Mouse (Mus musculus) CH12.LX (cell line): ENCODE measurements around the gene Car11. TPM values are rescaled to one million over a fixed set of nuclear protein-coding genes. Genes with fewer than 3 reads are reported as not detected.

ENCODE experiments used
- DNase-seq: peaks from one replicate; pipeline ENCODE4 v3.0.0-alpha.2; 2013; ENCODE audit errors: extremely low read depth
- H3K27ac ChIP-seq: 2 replicates; pipeline ENCODE4 v1.5.1; 2012; ENCODE audit warnings: low read depth, mild to moderate bottlenecking, control low read depth, moderate library complexity; ENCODE audit not compliant: insufficient read depth
- H3K27me3 ChIP-seq: replicated peaks from 2 replicates; pipeline ENCODE3; 2012; ENCODE audit warnings: inconsistent platforms
- H3K36me3 ChIP-seq, 2 experiments: replicated peaks in 1 of 2; 2 replicates each; pipeline versions ENCODE3 to v1.6.1; 2012; ENCODE audit warnings: inconsistent platforms in 1 of 2, low read length in 1 of 2, mild to moderate bottlenecking in 1 of 2, mixed read lengths in 1 of 2, moderate library complexity in 1 of 2; ENCODE audit not compliant: control insufficient read depth in 1 of 2, insufficient read depth in 1 of 2
- H3K4me1 ChIP-seq, 2 experiments: 2 replicates each; pipeline ENCODE4 v1.6.1; 2012; ENCODE audit warnings: inconsistent platforms in 1 of 2, moderate library complexity in 1 of 2; ENCODE audit not compliant: insufficient read depth in 2 of 2, control insufficient read depth in 1 of 2
- H3K4me2 ChIP-seq: 2 replicates; pipeline ENCODE4 v1.6.1; 2012; ENCODE audit warnings: low read depth, mild to moderate bottlenecking, control low read depth; ENCODE audit not compliant: poor library complexity, insufficient read depth, severe bottlenecking
- H3K4me3 ChIP-seq, 3 experiments: fragments of 150-350 bp in 1 of 3; sonication (generic) in 1 of 3; replicated peaks in 1 of 3; 2 replicates each; pipeline versions ENCODE3 to v1.5.1; 2011 to 2012; ENCODE audit warnings: low read depth in 2 of 3, low read length in 2 of 3, mild to moderate bottlenecking in 2 of 3, moderate library complexity in 2 of 3, control low read depth in 1 of 3, improper control_type of control experiment in 1 of 3, inconsistent platforms in 1 of 3, mixed read lengths in 1 of 3; ENCODE audit not compliant: poor library complexity in 1 of 3
- H3K79me2 ChIP-seq: replicated peaks from 2 replicates; pipeline ENCODE4 v1.6.1; 2012; ENCODE audit warnings: mild to moderate bottlenecking, moderate library complexity; ENCODE audit not compliant: control insufficient read depth, poor library complexity, insufficient read depth, severe bottlenecking; ENCODE audit errors: extremely low read depth
- H3K9ac ChIP-seq: 2 replicates; pipeline ENCODE4 v1.6.1; 2012; ENCODE audit warnings: low read depth, mild to moderate bottlenecking, control low read depth, moderate library complexity; ENCODE audit not compliant: insufficient read depth
- H3K9me3 ChIP-seq: replicated peaks from 2 replicates; pipeline ENCODE3; 2012; ENCODE audit warnings: low read length, inconsistent platforms, mixed read lengths
- CHD2 ChIP-seq: IDR thresholded peaks from 2 replicates; pipeline ENCODE4 v1.6.1; 2011; ENCODE audit warnings: low read length, improper control_type of control experiment
- CTCF ChIP-seq, 2 experiments: IDR thresholded peaks in 1 of 2; conservative IDR thresholded peaks in 1 of 2; 2 replicates each; pipeline ENCODE4 v1.5.1; 2011 to 2012; ENCODE audit warnings: low read depth in 2 of 2, low read length in 2 of 2, improper control_type of control experiment in 1 of 2, inconsistent platforms in 1 of 2, mild to moderate bottlenecking in 1 of 2, moderate library complexity in 1 of 2
- GABPA ChIP-seq: IDR thresholded peaks from 2 replicates; pipeline ENCODE4 v1.6.1; 2012; ENCODE audit warnings: low read depth, low read length, improper control_type of control experiment, inconsistent platforms; ENCODE audit not compliant: insufficient replicate concordance
- JUN ChIP-seq: IDR thresholded peaks from 2 replicates; pipeline ENCODE4 v1.6.1; 2011; ENCODE audit warnings: low read depth, mild to moderate bottlenecking, low read length, improper control_type of control experiment, moderate library complexity; ENCODE audit not compliant: insufficient read depth
- JUND ChIP-seq: conservative IDR thresholded peaks from 2 replicates; pipeline ENCODE4 v1.6.1; 2011; ENCODE audit warnings: low read depth, low read length, improper control_type of control experiment
- KAT2A ChIP-seq: IDR thresholded peaks from 2 replicates; pipeline ENCODE4 v1.6.1; 2012; ENCODE audit warnings: low read length, improper control_type of control experiment, inconsistent platforms; ENCODE audit not compliant: insufficient replicate concordance
- NELFE ChIP-seq: IDR thresholded peaks from 2 replicates; pipeline ENCODE4 v1.6.1; 2011; ENCODE audit warnings: low read depth, low read length, improper control_type of control experiment
- POLR2AphosphoS2 ChIP-seq: IDR thresholded peaks from 2 replicates; pipeline ENCODE4 v1.6.1; 2011; ENCODE audit warnings: low read depth, low read length, improper control_type of control experiment
- SIN3A ChIP-seq: IDR thresholded peaks from 2 replicates; pipeline ENCODE4 v1.6.1; 2012; ENCODE audit warnings: low read length, improper control_type of control experiment, inconsistent platforms
- USF2 ChIP-seq: conservative IDR thresholded peaks from 2 replicates; pipeline ENCODE4 v1.6.1; 2011; ENCODE audit warnings: low read depth, low read length, improper control_type of control experiment
- dilution Hi-C: fragments of 300-500 bp; cut with MboI; formaldehyde crosslinking; loops from 2 replicates; pipeline ENCODE4 v1.14.3; 2020; ENCODE audit warnings: low sequenced_read_pairs; ENCODE audit not compliant: extremely low pct_unique_long_range_greater_than_20kb, extremely low pct_ligation_motif_present
- in situ Hi-C: fragments of 300-500 bp; cut with MboI; formaldehyde crosslinking; loops from 3 replicates; pipeline ENCODE4 v1.14.3; 2019; ENCODE audit warnings: low sequenced_read_pairs, low pct_ligation_motif_present, low pct_unique_long_range_greater_than_20kb, mixed read lengths
- polyA plus RNA-seq: library from polyadenylated mRNA; unstranded; fragments of >175 nt; gene quantifications from 2 replicates; pipeline ENCODE4 v1.2.1, GENCODE M21; 2012; ENCODE audit warnings: low read depth; ENCODE audit not compliant: insufficient read length
- total RNA-seq, 2 experiments: library from RNA; depleted of rRNA; stranded (reverse); fragments of 300-350 nt in 1 of 2; fragments of >200 nt in 1 of 2; gene quantifications; 2 replicates each; pipeline ENCODE4 v1.2.3; 2012 to 2014

Car11 gene
- total and polyA plus RNA-seq, 3 experiments, result not detected

DNA sequence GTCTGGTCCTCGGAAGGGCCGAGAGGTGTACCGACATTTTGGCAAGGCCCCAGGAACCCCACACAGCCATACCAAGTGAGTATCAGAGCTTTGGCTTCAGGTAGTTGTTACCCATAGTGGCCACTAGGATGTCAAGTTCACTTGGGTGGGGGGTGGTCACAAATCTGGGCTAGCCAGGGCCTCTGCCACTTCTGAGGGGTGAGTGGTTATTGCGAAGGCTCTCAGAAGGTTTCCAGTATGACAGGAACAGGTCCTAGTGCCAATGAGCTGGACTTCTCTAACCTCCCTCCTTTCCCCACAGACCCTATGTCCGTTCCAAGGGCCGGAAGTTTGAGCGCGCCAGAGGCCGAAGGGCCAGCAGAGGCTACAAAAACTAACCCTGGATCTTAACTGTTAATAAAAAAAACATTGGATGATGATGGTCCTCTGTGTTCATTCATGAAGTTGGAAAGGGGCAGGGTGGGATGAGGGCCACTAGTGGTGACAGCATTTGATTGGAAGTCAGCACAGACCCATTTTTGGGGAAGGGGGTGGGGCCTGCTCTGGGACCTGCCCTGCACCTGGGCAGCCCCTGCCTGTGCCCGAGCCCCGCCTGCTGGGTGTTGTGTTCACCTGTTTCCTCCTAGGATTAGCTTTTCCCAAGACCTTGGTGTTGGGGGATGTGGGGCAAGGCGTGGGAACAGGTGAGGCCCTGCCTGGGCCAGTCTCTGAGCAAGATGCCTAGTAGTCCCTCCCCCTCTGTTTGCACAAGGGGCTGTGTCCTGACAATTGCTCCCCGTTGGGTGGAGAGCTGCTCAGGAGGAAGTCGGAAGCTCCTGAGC is 21.0 kb downstream of the Car11 start, which contains the start of gene Fam83e:
Fam83e (plus strand) TSS at position 800 of the 821 bp plus-strand sequence.
- Histone ChIP-seq H3K79me2 (peaks cover 35% of the 10 kb centered on the region), H3K4me1 (peaks cover 7 to 32% of the 10 kb centered on the region in 2 experiments; a peak in 3 of 4 replicates), H3K4me3 (peak within 1 kb of the TSS in 1 of 3 experiments; percentile 100), H3K9me3 (no peaks in the 10 kb centered on the region), H3K27ac (0 out of 2 replicates have a peak within 1 kb of the TSS, but pooled peaks have one; percentile 4), H3K9ac (0 out of 2 replicates have a peak within 1 kb of the TSS, but pooled peaks have one; percentile 98), H3K36me3 (peaks cover 65 to 76% of the 10 kb centered on the region in 2 experiments), H3K4me2 (peak within 1 kb of the TSS; percentile 39; the same call in 1 of the 2 replicates), H3K27me3 (no peaks in the 10 kb centered on the region)
- TF ChIP-seq JUN (no peak), CTCF (conservative IDR thresholded peaks at IDR 0.05 in 1 of 2, IDR thresholded peaks at IDR 0.05 in 1 of 2; ENCODE audit: low read depth in 2 of 2, low read length in 2 of 2) (peak in 1 of 2 experiments; percentile 26; a peak in 2 of 4 replicates), NELFE (0 out of 2 replicates have a peak, but pooled peaks have one; percentile 16)
- no peak for DNase-seq
- dilution Hi-C loops, result no loop called here
- in situ Hi-C loops, result no loop called here

DNA sequence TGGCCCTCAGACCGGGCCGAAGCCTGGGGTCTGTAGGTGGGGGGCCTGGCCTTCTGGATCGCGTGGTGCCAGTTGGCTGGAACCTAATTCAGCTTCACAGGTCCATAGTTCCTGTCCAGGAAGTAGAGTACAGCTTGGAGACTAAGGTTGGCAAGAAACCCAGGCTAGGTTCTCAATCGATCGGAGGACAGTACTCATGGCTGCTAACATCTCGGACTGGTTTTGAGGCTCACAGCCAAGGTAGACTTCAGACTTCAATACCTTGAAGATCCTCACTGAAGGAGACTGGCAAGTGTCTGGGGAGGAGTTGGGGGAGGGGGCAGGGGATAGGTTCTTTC is 21.6 kb downstream of the Car11 start:
- TF ChIP-seq POLR2AphosphoS2, result peak; percentile 80
- no peak for TF ChIP-seq KAT2A
- no peak overlapping the region for H3K4me2 ChIP-seq
- H3K36me3 ChIP-seq, result peaks cover 70 to 79% of the 10 kb centered on the region in 2 experiments
- dilution Hi-C loops (no loop called here), in situ Hi-C loops (no loop called here)
- peaks cover 7 to 26% of the 10 kb centered on the region in 2 experiments; a peak in 3 of 4 replicates for H3K4me1 ChIP-seq
- H3K9me3 ChIP-seq, result no peaks in the 10 kb centered on the region
- H3K79me2 ChIP-seq, result peaks cover 31% of the 10 kb centered on the region
- H3K27me3 ChIP-seq, result no peaks in the 10 kb centered on the region
- no peak overlapping the region for H3K9ac ChIP-seq
- no peak for DNase-seq
- H3K4me3 ChIP-seq, result no peak overlapping the region
- H3K27ac ChIP-seq, result no peak overlapping the region

DNA sequence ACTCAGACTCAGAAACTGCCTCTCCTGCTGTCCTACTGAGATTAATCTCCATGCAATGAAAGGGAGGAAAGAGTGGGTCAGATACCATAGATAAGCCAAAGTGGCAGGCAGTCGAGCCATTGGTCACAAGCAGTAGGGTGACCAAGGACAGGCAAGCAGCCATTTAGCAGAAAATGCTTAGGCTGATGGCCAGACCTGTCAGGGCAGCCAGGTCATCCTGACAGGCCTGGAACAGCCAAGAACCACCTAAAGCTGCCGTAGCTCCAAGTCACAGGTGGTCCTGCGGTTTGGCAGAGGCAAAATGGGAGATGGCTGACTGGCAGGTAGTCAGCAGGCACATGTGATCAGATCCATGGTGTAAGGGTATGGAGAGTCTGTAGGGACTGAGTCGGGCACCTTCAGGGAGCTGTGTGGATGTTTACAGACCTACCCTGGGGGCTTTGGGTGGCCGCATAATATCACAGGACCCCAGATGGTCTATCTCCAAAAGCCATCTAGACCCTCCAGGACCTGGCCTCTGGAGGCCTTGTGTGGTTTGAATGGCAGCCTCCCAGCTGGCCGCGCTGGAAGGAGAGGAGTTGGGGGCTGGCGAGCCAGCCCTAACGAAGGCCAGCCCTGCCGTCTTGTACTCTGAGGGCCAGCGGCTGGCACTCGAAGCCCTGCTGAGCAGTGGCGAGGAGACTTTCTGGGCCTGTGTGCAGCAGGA is 22.2 kb downstream of the Car11 start:
- in situ Hi-C loops (no loop called here), dilution Hi-C loops (no loop called here)
- Histone ChIP-seq H3K27ac (no peak overlapping the region), H3K27me3 (no peaks in the 10 kb centered on the region), H3K9me3 (no peaks in the 10 kb centered on the region), H3K36me3 (peaks cover 76 to 82% of the 10 kb centered on the region in 2 experiments), H3K79me2 (peaks cover 25% of the 10 kb centered on the region), H3K4me2 (no peak overlapping the region), H3K4me3 (no peak overlapping the region), H3K4me1 (peaks cover 7 to 23% of the 10 kb centered on the region in 2 experiments; a peak in 3 of 4 replicates), H3K9ac (no peak overlapping the region)
- TF ChIP-seq GABPA (no peak), SIN3A (no peak), JUND (no peak), USF2 (no peak), CHD2 (peak; percentile 11; the same call in 1 of the 2 replicates), POLR2AphosphoS2 (peak; percentile 74; the same call in 1 of the 2 replicates)
- DNase-seq, result no peak
